In genomic region chr11:99295039-99295438, GRCm38 (mm10) we compare ENCODE assay signal across 28 mouse cellular contexts. TPM values are rescaled to one million over a fixed set of nuclear protein-coding genes. Genes with fewer than 3 reads are reported as not detected.
DNase-seq lines count a peak whose midpoint lies in the region; TF ChIP-seq lines count a peak whose summit lies in the region.
"Had no signal": no experiment of that assay in that cellular context is flagged by ENCODE, and none has a peak within 500 bp of the region (broad histone marks: within the 10 kb centered on the region; RNA-seq: fewer than 3 reads in every experiment).

No protein-coding gene starts in this region.

- TF ChIP-seq POLR2A in heart, adult 2 months (IDR thresholded peaks at IDR 0.05; ENCODE audit: insufficient read depth, low read depth, low read length), result no peak
- TF ChIP-seq POLR2A in cortical plate, adult 2 months (IDR thresholded peaks at IDR 0.05; ENCODE audit: extremely low read depth, insufficient read depth, low read length), result no peak

- no peaks in the 10 kb centered on the region for H3K4me1 ChIP-seq in heart, adult 2 months (ENCODE audit: control insufficient read depth, insufficient read depth, low read length)
- H3K4me1 ChIP-seq in cortical plate, adult 2 months (ENCODE audit: control insufficient read depth, insufficient read depth, low read length), result no peaks in the 10 kb centered on the region
- H3K4me1 ChIP-seq: embryonic facial prominence, embryonic 12.5 days; heart, embryonic 10.5 days; midbrain, embryonic 12.5 days; stomach, embryonic 15.5 days had no signal

- TF ChIP-seq EP300 in heart, adult 2 months (IDR thresholded peaks at IDR 0.05; ENCODE audit: insufficient read depth, low read depth, low read length), result no peak

- H3K9ac ChIP-seq in heart, adult 2 months (ENCODE audit: low read depth, low read length), result no peak overlapping the region
- H3K9ac ChIP-seq: embryonic facial prominence, embryonic 12.5 days; midbrain, embryonic 12.5 days; stomach, embryonic 15.5 days had no signal

- peak; percentile 55 for TF ChIP-seq CTCF in heart, adult 2 months (IDR thresholded peaks at IDR 0.05)
- TF ChIP-seq CTCF in left cerebral cortex, adult 2 months (IDR thresholded peaks at IDR 0.05), result peak; percentile 40
- TF ChIP-seq CTCF in cortical plate, adult 2 months (IDR thresholded peaks at IDR 0.05; ENCODE audit: extremely low read depth, insufficient read depth, low read length), result peak; percentile 28

- no peak overlapping the region for H3K4me3 ChIP-seq in heart, adult 2 months
- H3K4me3 ChIP-seq in left cerebral cortex, adult 2 months, result no peak overlapping the region
- H3K4me3 ChIP-seq in cortical plate, adult 2 months (ENCODE audit: insufficient read depth, low read length), result no peak overlapping the region
- H3K4me3 ChIP-seq: embryonic facial prominence, embryonic 12.5 days; heart, embryonic 10.5 days; midbrain, embryonic 12.5 days; stomach, embryonic 15.5 days had no signal

- no peaks in the 10 kb centered on the region for H3K27me3 ChIP-seq in heart, adult 2 months (ENCODE audit: control insufficient read depth, insufficient read depth, low read length)
- H3K27me3 ChIP-seq: embryonic facial prominence, embryonic 12.5 days; midbrain, embryonic 12.5 days; stomach, embryonic 15.5 days had no signal

- intact Hi-C loops in heart, adult 2 months (cut with DNase I), result no loop called here
- intact Hi-C loops in heart, postnatal 25 days (cut with DNase I), result no loop called here
- intact Hi-C loops in left cerebral cortex, adult 2 months (cut with DNase I), result no loop called here

- no peak for DNase-seq in heart, adult 2 months
- no peak for DNase-seq in heart, postnatal 25 days (ENCODE audit: low spot score)
- DNase-seq in left cerebral cortex, adult 2 months (ENCODE audit: extremely low spot score in 1 of 2, low spot score in 2 of 2), result no peak
- DNase-seq in left cerebral cortex, adult 11 months (ENCODE audit: low spot score), result no peak
- peak; percentile 13 for DNase-seq in A20 (ENCODE audit: low read depth, low spot score)
- DNase-seq in urinary bladder, postnatal 36 days (ENCODE audit: low spot score in 2 of 2), result no peak
- no peak for DNase-seq in right cerebral cortex, postnatal 14 days
- DNase-seq: adrenal gland, adult 8-10 months; cerebellum, adult 11-12 months; cerebellum, postnatal 36 days; gastrocnemius, postnatal 25 days; heart, postnatal 36 days; kidney, postnatal 10 days; right cerebral cortex, adult 18-20 months; spleen, adult 18-20 months had no signal

- no peaks in the 10 kb centered on the region for H3K79me2 ChIP-seq in heart, adult 2 months (replicated peaks; ENCODE audit: control insufficient read depth, insufficient read depth, low read length)

- 33% methylated on average over 5 of the region's 5 CpGs for WGBS in heart, adult 2 months

- no peaks in the 10 kb centered on the region for H3K36me3 ChIP-seq in heart, adult 2 months (ENCODE audit: control insufficient read depth, insufficient read depth, low read length)
- H3K36me3 ChIP-seq: embryonic facial prominence, embryonic 12.5 days; heart, embryonic 10.5 days; midbrain, embryonic 12.5 days; stomach, embryonic 15.5 days had no signal

- H3K27ac ChIP-seq in heart, adult 2 months, result no peak overlapping the region
- H3K27ac ChIP-seq in left cerebral cortex, adult 2 months, result no peak overlapping the region
- H3K27ac ChIP-seq in cortical plate, adult 2 months (ENCODE audit: insufficient read depth, low read length), result no peak overlapping the region
- H3K27ac ChIP-seq: embryonic facial prominence, embryonic 12.5 days; heart, embryonic 10.5 days; macrophage; midbrain, embryonic 12.5 days; stomach, embryonic 15.5 days had no signal

RNA-seq across cellular contexts. Expression of gene Krt24, which starts 10.0 kb away (rescaled TPM):
- total RNA-seq in heart, adult 2 months (2021), result not detected
- polyA plus RNA-seq in heart, adult 2 months (2012; rRNA removed), result not detected in 2 replicates
- total RNA-seq in heart, postnatal 25 days (2021), result not detected
- total RNA-seq in left cerebral cortex, adult 2 months (2021), result not detected
- not detected in 2 replicates for polyA plus RNA-seq in cortical plate, adult 2 months (2012; rRNA removed)
- total RNA-seq: adrenal gland, adult 8-10 months; gastrocnemius, postnatal 25 days; heart, postnatal 36 days; layer of hippocampus, adult 8-10 months; left cerebral cortex, postnatal 14 days had no signal
- polyA plus RNA-seq: frontal cortex, adult 2 months; heart, embryonic 10.5 days; inflammation-experienced regulatory T-cells, adult 6 months; liver, embryonic 16.5 days; macrophage; midbrain, embryonic 12.5 days; stomach, embryonic 15.5 days had no signal

RNA-seq across cellular contexts. Expression of gene Krt25, which starts 27.7 kb away (rescaled TPM):
- total RNA-seq in heart, adult 2 months (2021), result not detected
- polyA plus RNA-seq in heart, adult 2 months (2012; rRNA removed), result not detected in 2 replicates
- total RNA-seq in heart, postnatal 25 days (2021), result not detected
- not detected for total RNA-seq in left cerebral cortex, adult 2 months (2021)
- polyA plus RNA-seq in cortical plate, adult 2 months (2012; rRNA removed), result 0.04 TPM in 1 of 2 replicates, not detected in the other
- total RNA-seq: adrenal gland, adult 8-10 months; gastrocnemius, postnatal 25 days; heart, postnatal 36 days; layer of hippocampus, adult 8-10 months; left cerebral cortex, postnatal 14 days had no signal
- polyA plus RNA-seq: embryonic facial prominence, embryonic 12.5 days; heart, embryonic 10.5 days; inflammation-experienced regulatory T-cells, adult 6 months; limb, embryonic 14.5 days; liver, embryonic 16.5 days; macrophage; midbrain, embryonic 12.5 days had no signal

RNA-seq across cellular contexts. Expression of gene Krt26, which starts 42.7 kb away (rescaled TPM):
- total RNA-seq in heart, adult 2 months (2021), result not detected
- polyA plus RNA-seq in heart, adult 2 months (2012; rRNA removed), result not detected in 2 replicates
- not detected for total RNA-seq in heart, postnatal 25 days (2021)
- total RNA-seq in left cerebral cortex, adult 2 months (2021), result not detected
- 0.04 TPM in 1 of 2 replicates, not detected in the other for polyA plus RNA-seq in cortical plate, adult 2 months (2012; rRNA removed)
- total RNA-seq: adrenal gland, adult 8-10 months; gastrocnemius, postnatal 25 days; heart, postnatal 36 days; layer of hippocampus, adult 8-10 months had no signal
- polyA plus RNA-seq: embryonic facial prominence, embryonic 12.5 days; frontal cortex, adult 2 months; heart, embryonic 10.5 days; inflammation-experienced regulatory T-cells, adult 6 months; limb, embryonic 14.5 days; liver, embryonic 16.5 days; macrophage; thymus, postnatal 0 days had no signal

RNA-seq across cellular contexts. Expression of gene Krt222, which starts 51.2 kb away (rescaled TPM):
- total RNA-seq in heart, adult 2 months (2021), result 10 to 100 TPM; 26.9 to 31.0 TPM
- polyA plus RNA-seq in heart, adult 2 months (2012; rRNA removed), result 6.8 and 12.7 TPM in 2 replicates
- total RNA-seq in heart, postnatal 25 days (2021), result 10 to 100 TPM; 32.6 to 39.1 TPM
- 10 to 100 TPM; 31.1 to 32.0 TPM for total RNA-seq in left cerebral cortex, adult 2 months (2021)
- polyA plus RNA-seq in cortical plate, adult 2 months (2012; rRNA removed), result 25.1 and 27.0 TPM in 2 replicates
- polyA plus RNA-seq: macrophage had no signal

RNA-seq across cellular contexts. Expression of gene Krt27, which starts 55.9 kb away (rescaled TPM):
- not detected for total RNA-seq in heart, adult 2 months (2021)
- polyA plus RNA-seq in heart, adult 2 months (2012; rRNA removed), result not detected in 2 replicates
- total RNA-seq in heart, postnatal 25 days (2021), result not detected
- not detected for total RNA-seq in left cerebral cortex, adult 2 months (2021)
- not detected in 2 replicates for polyA plus RNA-seq in cortical plate, adult 2 months (2012; rRNA removed)
- total RNA-seq: adrenal gland, adult 8-10 months; gastrocnemius, postnatal 25 days; heart, postnatal 36 days; layer of hippocampus, adult 8-10 months; left cerebral cortex, postnatal 14 days had no signal
- polyA plus RNA-seq: embryonic facial prominence, embryonic 12.5 days; frontal cortex, adult 2 months; heart, embryonic 10.5 days; inflammation-experienced regulatory T-cells, adult 6 months; limb, embryonic 14.5 days; liver, embryonic 16.5 days; macrophage; midbrain, embryonic 12.5 days; stomach, embryonic 15.5 days had no signal
